Mouse (Mus musculus): ENCODE data around the gene Wfikkn1. TPM values are rescaled to one million over a fixed set of nuclear protein-coding genes. Genes with fewer than 3 reads are reported as not detected.
"Not testable (repeated sequence)": the region's sequence is repeated elsewhere in the genome, so short reads cannot be mapped to it uniquely, and the experiment has no call there.

The Wfikkn1 gene
- polyA plus RNA-seq, 1 experiment, result 0.74 TPM

DNA sequence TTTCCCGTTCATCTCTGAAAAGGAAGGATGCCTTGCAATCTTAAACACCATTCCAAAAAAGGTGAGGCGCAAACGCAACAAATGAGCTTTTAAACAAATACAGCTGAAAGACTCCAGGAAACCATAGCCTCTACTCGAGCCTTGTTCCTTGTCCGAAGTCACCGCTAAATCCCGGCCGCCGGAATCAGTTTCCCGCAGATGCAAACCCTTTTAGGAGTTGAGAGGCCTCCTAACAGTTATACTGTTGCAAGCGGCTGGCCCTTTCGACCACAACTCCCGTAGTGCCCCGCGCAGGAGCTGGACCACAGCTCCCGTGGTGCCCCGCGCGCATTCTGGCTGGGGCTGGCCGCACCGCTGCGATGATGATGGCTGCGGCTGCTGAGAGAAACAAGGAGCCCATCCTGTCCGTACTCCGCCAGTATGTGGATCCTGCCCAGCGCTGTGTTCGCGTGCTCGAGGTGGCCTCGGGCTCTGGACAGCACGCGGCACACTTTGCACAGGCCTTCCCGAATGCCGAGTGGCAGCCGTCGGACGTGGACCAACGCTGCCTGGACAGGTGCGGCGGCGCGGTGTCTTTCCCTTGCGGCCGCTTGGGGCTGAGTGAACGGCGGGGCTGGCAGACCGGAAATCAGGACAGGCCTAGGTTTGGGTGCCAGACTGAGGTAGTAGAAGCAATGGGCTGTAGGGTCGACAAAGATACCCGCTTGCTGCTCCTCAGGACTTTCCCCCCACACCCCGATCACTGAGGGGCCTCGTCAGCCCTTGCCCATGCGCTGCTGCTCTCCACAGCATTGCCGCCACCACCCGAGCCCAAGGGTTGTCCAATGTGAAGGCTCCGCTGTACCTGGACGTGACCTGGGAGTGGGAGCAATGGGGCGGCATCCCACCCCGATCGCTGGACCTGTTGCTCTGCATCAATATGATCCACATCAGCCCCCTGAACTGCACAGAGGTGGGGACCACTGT, 5.2 kb downstream of the Wfikkn1 start:
- peak; percentile 54 to 89 for DNase-seq (ENCODE audit: low read depth in 1 of 2, low spot score in 2 of 2)
- TF ChIP-seq CTCF (IDR thresholded peaks at IDR 0.05; ENCODE audit: extremely low read depth, insufficient read depth, insufficient read length, insufficient replicate concordance) (no peak), POLR2A (IDR thresholded peaks at IDR 0.05; ENCODE audit: low read depth, low read length) (peak; percentile 70)
- Histone ChIP-seq H3K27ac (ENCODE audit: insufficient read depth, low read length) (peak overlapping the region; percentile 86), H3K36me3 (ENCODE audit: control insufficient read depth, insufficient read depth, low read length) (peaks cover 4% of the 10 kb centered on the region; the same call in 1 of the 2 replicates), H3K4me3 (ENCODE audit: extremely low read depth, insufficient read depth, insufficient read length) (peak overlapping the region; percentile 93), H3K27me3 (ENCODE audit: control insufficient read depth, insufficient read depth, low read length) (no peaks in the 10 kb centered on the region), H3K4me1 (ENCODE audit: control insufficient read depth, insufficient read depth, insufficient read length) (no peaks in the 10 kb centered on the region; the same call in 1 of the 2 replicates)
- WGBS, result under 1% methylated on average over 59 of the region's 59 CpGs

- no peaks in the 10 kb centered on the region; the same call in 1 of the 2 replicates for H3K4me1 ChIP-seq (ENCODE audit: control insufficient read depth, insufficient read depth, insufficient read length)
- DNase-seq (ENCODE audit: low read depth in 1 of 2, low spot score in 2 of 2), result peak; percentile 80 to 91
- peaks cover 4% of the 10 kb centered on the region; the same call in 1 of the 2 replicates for H3K36me3 ChIP-seq (ENCODE audit: control insufficient read depth, insufficient read depth, low read length)
- WGBS, result under 1% methylated on average over 25 of the region's 25 CpGs
- peak within 1 kb of the TSS; percentile 93 for H3K4me3 ChIP-seq (ENCODE audit: extremely low read depth, insufficient read depth, insufficient read length)
- no peak for TF ChIP-seq CTCF (IDR thresholded peaks at IDR 0.05; ENCODE audit: extremely low read depth, insufficient read depth, insufficient read length, insufficient replicate concordance)
- TF ChIP-seq POLR2A (IDR thresholded peaks at IDR 0.05; ENCODE audit: low read depth, low read length), result no peak
- H3K27me3 ChIP-seq (ENCODE audit: control insufficient read depth, insufficient read depth, low read length), result no peaks in the 10 kb centered on the region
- H3K27ac ChIP-seq (ENCODE audit: insufficient read depth, low read length), result peak within 1 kb of the TSS; percentile 86
Measured at GRCm38 (mm10) chr17:25874721-25875170, 5.9 kb downstream of the Wfikkn1 start, which contains the start of gene Mettl26. TSS of gene Mettl26 (plus strand) at chr17:25875074.

DNA sequence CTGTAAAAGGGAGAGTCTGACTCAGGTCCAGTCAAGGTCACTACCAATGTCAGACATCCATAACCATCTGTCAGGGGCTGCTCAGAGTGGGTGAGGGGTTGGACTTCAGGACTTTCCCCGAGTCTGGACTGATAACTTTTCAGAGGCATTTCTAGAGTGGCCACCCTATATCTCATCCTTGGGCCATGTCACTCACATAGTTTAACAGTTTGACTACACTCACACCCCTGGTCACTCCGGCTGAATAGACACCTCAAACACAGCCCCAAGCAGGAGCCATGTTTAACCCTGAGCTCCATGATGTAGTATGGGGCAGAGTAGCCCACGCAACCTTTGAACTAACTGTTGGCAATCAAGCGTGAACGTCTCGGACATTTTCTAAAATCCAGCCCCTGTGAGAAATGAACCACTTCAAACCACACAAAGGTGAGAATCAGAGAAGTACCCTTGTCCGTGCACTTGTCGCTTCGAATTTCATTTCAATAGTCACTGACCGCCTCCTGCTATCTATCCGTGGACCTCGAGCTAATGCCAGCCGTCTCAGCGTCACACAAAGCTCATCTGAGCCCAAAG, 6.4 kb downstream of the Wfikkn1 start:
- no peaks in the 10 kb centered on the region for H3K27me3 ChIP-seq (ENCODE audit: control insufficient read depth, insufficient read depth, low read length)
- H3K36me3 ChIP-seq (ENCODE audit: control insufficient read depth, insufficient read depth, low read length), result peaks cover 4% of the 10 kb centered on the region; the same call in 1 of the 2 replicates
- H3K27ac ChIP-seq (ENCODE audit: insufficient read depth, low read length), result peak overlapping the region; percentile 49
- no peak for DNase-seq (ENCODE audit: low read depth in 1 of 2, low spot score in 2 of 2)
- TF ChIP-seq POLR2A (IDR thresholded peaks at IDR 0.05; ENCODE audit: low read depth, low read length), result no peak
- no peak for TF ChIP-seq CTCF (IDR thresholded peaks at IDR 0.05; ENCODE audit: extremely low read depth, insufficient read depth, insufficient read length, insufficient replicate concordance)
- peak overlapping the region; percentile 93 for H3K4me3 ChIP-seq (ENCODE audit: extremely low read depth, insufficient read depth, insufficient read length)
- no peaks in the 10 kb centered on the region; the same call in 1 of the 2 replicates for H3K4me1 ChIP-seq (ENCODE audit: control insufficient read depth, insufficient read depth, insufficient read length)
- WGBS, result 12% methylated on average over 14 of the region's 14 CpGs

DNA sequence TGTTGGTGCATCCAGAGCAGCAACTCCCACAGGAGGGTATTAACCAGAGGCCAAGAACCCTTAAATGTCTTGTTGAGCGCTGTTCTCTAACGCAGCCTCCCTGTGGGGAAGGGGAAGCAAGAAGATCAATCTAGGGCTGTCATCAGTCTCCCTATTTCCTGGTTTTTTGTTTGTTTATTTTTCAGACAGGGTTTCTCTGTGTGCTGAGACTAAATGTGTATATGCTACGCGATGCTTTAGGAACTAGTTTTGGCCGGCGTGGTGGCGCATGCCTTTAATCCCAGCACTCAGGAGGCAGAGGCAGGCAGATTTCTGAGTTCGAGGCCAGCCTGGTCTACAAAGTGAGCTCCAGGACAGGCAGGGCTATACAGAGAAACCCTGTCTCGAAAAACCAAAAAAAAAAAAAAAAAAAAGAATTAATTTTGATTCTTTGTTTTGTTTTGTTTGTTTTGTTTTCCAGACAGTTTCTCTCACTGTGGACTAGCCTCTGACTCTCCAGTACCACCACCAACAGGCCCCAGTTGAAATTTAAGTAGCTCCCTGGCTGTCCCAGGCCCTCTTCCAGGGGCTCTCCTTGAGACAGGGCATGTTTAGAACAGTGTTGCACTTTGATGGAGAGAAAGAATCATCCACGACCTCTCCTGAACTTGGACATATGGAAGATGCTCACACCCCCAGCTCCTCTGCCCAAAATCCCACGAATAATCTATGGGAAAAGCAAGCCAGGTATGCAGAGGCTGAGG, 7.1 kb downstream of the Wfikkn1 start:
- TF ChIP-seq POLR2A (IDR thresholded peaks at IDR 0.05; ENCODE audit: low read depth, low read length) (no peak), CTCF (IDR thresholded peaks at IDR 0.05; ENCODE audit: extremely low read depth, insufficient read depth, insufficient read length, insufficient replicate concordance) (no peak)
- no peak for DNase-seq (ENCODE audit: low read depth in 1 of 2, low spot score in 2 of 2)
- Histone ChIP-seq H3K4me3 (ENCODE audit: extremely low read depth, insufficient read depth, insufficient read length) (no peak overlapping the region), H3K27ac (ENCODE audit: insufficient read depth, low read length) (no peak overlapping the region), H3K4me1 (ENCODE audit: control insufficient read depth, insufficient read depth, insufficient read length) (no peaks in the 10 kb centered on the region; the same call in 1 of the 2 replicates), H3K36me3 (ENCODE audit: control insufficient read depth, insufficient read depth, low read length) (peaks cover 2% of the 10 kb centered on the region; the same call in 1 of the 2 replicates), H3K27me3 (ENCODE audit: control insufficient read depth, insufficient read depth, low read length) (no peaks in the 10 kb centered on the region)
- 86% methylated on average over 11 of the region's 11 CpGs for WGBS

DNA sequence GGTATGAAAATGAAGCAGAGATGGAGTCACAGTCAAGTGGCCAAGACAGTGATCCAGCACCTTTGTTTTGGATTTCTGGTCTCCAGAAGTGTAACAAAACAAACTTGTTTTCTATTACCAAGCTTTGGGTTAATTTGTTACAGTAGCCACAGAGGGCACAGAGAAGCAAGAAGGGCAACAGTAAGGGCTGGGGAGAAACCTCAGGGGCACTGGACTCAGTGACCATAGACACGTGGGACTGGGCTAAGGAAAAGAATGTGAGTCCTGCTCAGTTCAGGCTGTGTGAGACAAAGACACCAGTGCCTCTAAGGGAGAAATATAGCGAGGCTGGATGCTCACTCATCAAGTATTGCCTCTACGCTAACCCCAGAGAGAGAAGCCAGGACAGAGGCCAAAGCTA, 8.0 kb downstream of the Wfikkn1 start:
- DNase-seq (ENCODE audit: low read depth in 1 of 2, low spot score in 2 of 2), result no peak
- no peaks in the 10 kb centered on the region; the same call in 1 of the 2 replicates for H3K4me1 ChIP-seq (ENCODE audit: control insufficient read depth, insufficient read depth, insufficient read length)
- WGBS, result 88% methylated on average over 3 of the region's 3 CpGs
- H3K27me3 ChIP-seq (ENCODE audit: control insufficient read depth, insufficient read depth, low read length), result no peaks in the 10 kb centered on the region
- no peak overlapping the region for H3K27ac ChIP-seq (ENCODE audit: insufficient read depth, low read length)
- 0 out of 2 replicates have a peak, but pooled peaks cover under 1% of the 10 kb centered on the region for H3K36me3 ChIP-seq (ENCODE audit: control insufficient read depth, insufficient read depth, low read length)
- no peak for TF ChIP-seq CTCF (IDR thresholded peaks at IDR 0.05; ENCODE audit: extremely low read depth, insufficient read depth, insufficient read length, insufficient replicate concordance)
- no peak for TF ChIP-seq POLR2A (IDR thresholded peaks at IDR 0.05; ENCODE audit: low read depth, low read length)
- H3K4me3 ChIP-seq (ENCODE audit: extremely low read depth, insufficient read depth, insufficient read length), result no peak overlapping the region

- not testable (repeated sequence) for H3K4me1 ChIP-seq (ENCODE audit: control insufficient read depth, insufficient read depth, insufficient read length); H3K27ac ChIP-seq (ENCODE audit: insufficient read depth, low read length)
Measured at GRCm38 (mm10) chr17:25871566-25871965, 9.1 kb downstream of the Wfikkn1 start.

More at GRCm38 (mm10) chr17:25871566-25871965, 9.1 kb downstream of the Wfikkn1 start:
- H3K27me3 ChIP-seq (ENCODE audit: control insufficient read depth, insufficient read depth, low read length); H3K4me3 ChIP-seq (ENCODE audit: extremely low read depth, insufficient read depth, insufficient read length); H3K36me3 ChIP-seq (ENCODE audit: control insufficient read depth, insufficient read depth, low read length); DNase-seq (ENCODE audit: low read depth in 1 of 2, low spot score in 2 of 2): not testable (repeated sequence)

Data from spleen, adult 2 months (tissue).